Mouse (Mus musculus): ENCODE measurements around the gene Arnt2. TPM values are rescaled to one million over a fixed set of nuclear protein-coding genes. Genes with fewer than 3 reads are reported as not detected.

Arnt2 gene
- total RNA-seq, 2 experiments from 2014 or later, result 1.1 to 2.0 TPM

GRCm38 (mm10) chr7:84355619-84356570 lies 54.1 kb downstream of the Arnt2 start:
- intact Hi-C loops (cut with DNase I; ENCODE audit: low total_unique reads), result loop anchor here (5.0 to 10.0 kb wide), 2 partner anchors 81 to 444 kb away; no protein-coding TSS in a partner anchor
- peak; percentile 54 for DNase-seq

GRCm38 (mm10) chr7:84354890-84355289 lies 55.1 kb downstream of the Arnt2 start:
- intact Hi-C loops (cut with DNase I; ENCODE audit: low total_unique reads), result loop anchor here (5.0 to 10.0 kb wide), 3 partner anchors 80 to 443 kb away; partner anchors contain the start of gene Cemip
- DNase-seq, result no peak

- no peak for DNase-seq
- intact Hi-C loops (cut with DNase I; ENCODE audit: low total_unique reads), result loop anchor here (5.0 to 10.0 kb wide), 2 partner anchors 76 to 263 kb away; partner anchors contain the start of gene Cemip
Measured at GRCm38 (mm10) chr7:84350529-84350928, 59.4 kb downstream of the Arnt2 start.

- intact Hi-C loops (cut with DNase I; ENCODE audit: low total_unique reads), result loop anchor here (5.0 to 10.0 kb wide), 2 partner anchors 75 to 263 kb away; partner anchors contain the start of gene Cemip
- DNase-seq, result no peak
Measured at GRCm38 (mm10) chr7:84349976-84350375, 60.0 kb downstream of the Arnt2 start.

GRCm38 (mm10) chr7:84348145-84348911 lies 61.6 kb downstream of the Arnt2 start:
- no peak for DNase-seq
- intact Hi-C loops (cut with DNase I; ENCODE audit: low total_unique reads), result no loop called here

- intact Hi-C loops (cut with DNase I; ENCODE audit: low total_unique reads), result no loop called here
- no peak for DNase-seq
Measured at GRCm38 (mm10) chr7:84343160-84343559, 66.8 kb downstream of the Arnt2 start.

GRCm38 (mm10) chr7:84341001-84341400 lies 69.0 kb downstream of the Arnt2 start:
- no peak for DNase-seq
- intact Hi-C loops (cut with DNase I; ENCODE audit: low total_unique reads), result no loop called here

GRCm38 (mm10) chr7:84339186-84339585 lies 70.8 kb downstream of the Arnt2 start:
- intact Hi-C loops (cut with DNase I; ENCODE audit: low total_unique reads), result no loop called here
- no peak for DNase-seq

GRCm38 (mm10) chr7:84337768-84338167 lies 72.2 kb downstream of the Arnt2 start:
- intact Hi-C loops (cut with DNase I; ENCODE audit: low total_unique reads), result no loop called here
- peak; percentile 70 for DNase-seq

GRCm38 (mm10) chr7:84336907-84337306 lies 73.1 kb downstream of the Arnt2 start:
- intact Hi-C loops (cut with DNase I; ENCODE audit: low total_unique reads), result no loop called here
- no peak for DNase-seq

- intact Hi-C loops (cut with DNase I; ENCODE audit: low total_unique reads), result no loop called here
Measured at GRCm38 (mm10) chr7:84336580-84336886, 73.4 kb downstream of the Arnt2 start.

GRCm38 (mm10) chr7:84335766-84336579 lies 74.0 kb downstream of the Arnt2 start:
- intact Hi-C loops (cut with DNase I; ENCODE audit: low total_unique reads), result no loop called here
- DNase-seq, result no peak

More at GRCm38 (mm10) chr7:84336580-84336886, 73.4 kb downstream of the Arnt2 start:
- no peak for DNase-seq

GRCm38 (mm10) chr7:84333996-84334395 lies 76.0 kb downstream of the Arnt2 start:
- intact Hi-C loops (cut with DNase I; ENCODE audit: low total_unique reads), result no loop called here
- no peak for DNase-seq

- intact Hi-C loops (cut with DNase I; ENCODE audit: low total_unique reads), result no loop called here
- no peak for DNase-seq
Measured at GRCm38 (mm10) chr7:84332295-84333168, 77.4 kb downstream of the Arnt2 start.

- DNase-seq, result no peak
- intact Hi-C loops (cut with DNase I; ENCODE audit: low total_unique reads), result no loop called here
Measured at GRCm38 (mm10) chr7:84329174-84329583, 80.8 kb downstream of the Arnt2 start.

- intact Hi-C loops (cut with DNase I; ENCODE audit: low total_unique reads), result no loop called here
- DNase-seq, result no peak
Measured at GRCm38 (mm10) chr7:84328770-84329169, 81.2 kb downstream of the Arnt2 start.

- intact Hi-C loops (cut with DNase I; ENCODE audit: low total_unique reads), result no loop called here
Measured at GRCm38 (mm10) chr7:84325570-84326328, 84.2 kb downstream of the Arnt2 start.

GRCm38 (mm10) chr7:84321542-84321941 lies 88.4 kb downstream of the Arnt2 start:
- intact Hi-C loops (cut with DNase I; ENCODE audit: low total_unique reads), result no loop called here
- no peak for DNase-seq

More at GRCm38 (mm10) chr7:84325570-84326328, 84.2 kb downstream of the Arnt2 start:
- DNase-seq, result peak; percentile 16

All from gastrocnemius, postnatal 14 days (tissue).